In genomic region chr8:92673101-92673500, GRCm38 (mm10) we compare ENCODE assay signal across 9 mouse cellular contexts. TPM values are rescaled to one million over a fixed set of nuclear protein-coding genes. Genes with fewer than 3 reads are reported as not detected.
DNase-seq lines count a peak whose midpoint lies in the region; ATAC-seq lines count a peak whose summit lies in the region.
"Had no signal": no experiment of that assay in that cellular context is flagged by ENCODE, and none has a peak within 500 bp of the region (broad histone marks: within the 10 kb centered on the region; RNA-seq: fewer than 3 reads in every experiment).

No protein-coding gene starts in this region.

- ATAC-seq in heart, embryonic 14.5 days (ENCODE audit: insufficient number of reproducible peaks, insufficient read depth, low FRiP score, low read depth) = no peak
- ATAC-seq in hindbrain, embryonic 11.5 days (ENCODE audit: low FRiP score) = 0 out of 2 replicates have a peak, but pooled peaks have one; percentile 2
- 0 out of 2 replicates have a peak, but pooled peaks have one; percentile 1 for ATAC-seq in midbrain, embryonic 12.5 days (ENCODE audit: low FRiP score, low read depth)

- peak overlapping the region; percentile 71 for H3K4me2 ChIP-seq in heart, embryonic 14.5 days (ENCODE audit: low read length)
- peak overlapping the region; percentile 99 for H3K4me2 ChIP-seq in hindbrain, embryonic 11.5 days (replicated peaks; ENCODE audit: low read depth, low read length)
- H3K4me2 ChIP-seq in midbrain, embryonic 12.5 days (replicated peaks) = peak overlapping the region; percentile 97

- H3K36me3 ChIP-seq in heart, embryonic 14.5 days (ENCODE audit: control insufficient read depth, insufficient read depth, low read length) = no peaks in the 10 kb centered on the region
- H3K36me3 ChIP-seq in hindbrain, embryonic 11.5 days (ENCODE audit: control insufficient read depth, insufficient read depth, low read length) = no peaks in the 10 kb centered on the region
- H3K36me3 ChIP-seq in midbrain, embryonic 12.5 days = no peaks in the 10 kb centered on the region

- H3K27me3 ChIP-seq in heart, embryonic 14.5 days (ENCODE audit: control insufficient read depth, insufficient read depth, low read length) = peaks cover 87% of the 10 kb centered on the region
- peaks cover 41% of the 10 kb centered on the region for H3K27me3 ChIP-seq in hindbrain, embryonic 11.5 days (ENCODE audit: control insufficient read depth, insufficient read depth, low read length)
- H3K27me3 ChIP-seq in midbrain, embryonic 12.5 days = peaks cover 83% of the 10 kb centered on the region

- H3K9ac ChIP-seq in heart, embryonic 14.5 days (ENCODE audit: low read length) = peak overlapping the region; percentile 48; the same call in 1 of the 2 replicates
- H3K9ac ChIP-seq in hindbrain, embryonic 11.5 days (ENCODE audit: low read depth, low read length) = no peak overlapping the region
- no peak overlapping the region for H3K9ac ChIP-seq in midbrain, embryonic 12.5 days (replicated peaks)

- peaks cover 5 to 21% of the 10 kb centered on the region in 2 experiments; a peak in 3 of 4 replicates for H3K4me1 ChIP-seq in heart, embryonic 14.5 days (ENCODE audit: control insufficient read depth in 2 of 2, insufficient read depth in 2 of 2, low read length in 2 of 2)
- no peaks in the 10 kb centered on the region for H3K4me1 ChIP-seq in brown adipose tissue, adult 24 weeks (ENCODE audit: control insufficient read depth, insufficient read depth, insufficient read length, low read length)
- H3K4me1 ChIP-seq in hindbrain, embryonic 11.5 days (replicated peaks; ENCODE audit: control insufficient read depth, insufficient read depth, low read length) = no peaks in the 10 kb centered on the region
- H3K4me1 ChIP-seq in midbrain, embryonic 12.5 days = peaks cover 41% of the 10 kb centered on the region

- H3K4me3 ChIP-seq in heart, embryonic 14.5 days (ENCODE audit: control insufficient read depth in 1 of 2, insufficient read depth in 1 of 2, low read depth in 1 of 2, low read length in 2 of 2) = peak overlapping the region; percentile 41 to 48
- H3K4me3 ChIP-seq in brown adipose tissue, adult 24 weeks (ENCODE audit: insufficient read depth, low read depth, low read length) = peak overlapping the region; percentile 4; the same call in 1 of the 2 replicates
- H3K4me3 ChIP-seq in hindbrain, embryonic 11.5 days (ENCODE audit: low read depth, low read length) = peak overlapping the region; percentile 46
- H3K4me3 ChIP-seq in midbrain, embryonic 12.5 days = peak overlapping the region; percentile 53

- no peaks in the 10 kb centered on the region for H3K9me3 ChIP-seq in heart, embryonic 14.5 days (ENCODE audit: control insufficient read depth, low read length)
- no peaks in the 10 kb centered on the region for H3K9me3 ChIP-seq in hindbrain, embryonic 11.5 days (ENCODE audit: control insufficient read depth, low read length)
- no peaks in the 10 kb centered on the region for H3K9me3 ChIP-seq in midbrain, embryonic 12.5 days

- DNase-seq in heart, adult 18-20 months = no peak
- no peak for DNase-seq in hindbrain, embryonic 11.5 days (ENCODE audit: low spot score)
- DNase-seq in urinary bladder, adult 18-20 months (ENCODE audit: low spot score in 2 of 2) = no peak
- DNase-seq in adrenal gland, postnatal 10 days = no peak
- no peak for DNase-seq in gastrocnemius, postnatal 25 days

- 8% methylated on average over 11 of the region's 11 CpGs for WGBS in heart, embryonic 14.5 days
- 3% methylated on average over 11 of the region's 11 CpGs for WGBS in hindbrain, embryonic 11.5 days
- WGBS in midbrain, embryonic 12.5 days = 2% methylated on average over 11 of the region's 11 CpGs

- H3K27ac ChIP-seq in heart, embryonic 14.5 days (replicated peaks in 1 of 2; ENCODE audit: control insufficient read depth in 1 of 2, insufficient read depth in 1 of 2, low read depth in 2 of 2, low read length in 2 of 2) = no peak overlapping the region
- H3K27ac ChIP-seq in brown adipose tissue, adult 24 weeks (replicated peaks; ENCODE audit: low read depth, low read length) = no peak overlapping the region
- H3K27ac ChIP-seq in hindbrain, embryonic 11.5 days (ENCODE audit: low read depth, low read length) = no peak overlapping the region
- H3K27ac ChIP-seq in midbrain, embryonic 12.5 days (replicated peaks) = no peak overlapping the region

RNA-seq across cellular contexts. Expression of gene Irx6, which starts 1.0 kb away (rescaled TPM):
- 1.9 and 2.4 TPM in 2 replicates for polyA plus RNA-seq in heart, embryonic 14.5 days (2014; fragmentation: Nextera tagmentation; extraction: Ambion mirVana)
- total RNA-seq in heart, adult 18-20 months (2021) = not detected
- polyA plus RNA-seq in brown adipose tissue, adult 24 weeks (2012; ENCODE audit: insufficient read depth, insufficient read length, missing spikeins) = not detected in 2 replicates
- 0.69 and 0.71 TPM in 2 replicates for polyA plus RNA-seq in hindbrain, embryonic 11.5 days (2014; fragmentation: Nextera tagmentation; extraction: Ambion mirVana)
- polyA plus RNA-seq in midbrain, embryonic 12.5 days (2016; fragmentation: Nextera tagmentation; extraction: Ambion mirVana) = 3.0 and 3.1 TPM in 2 replicates
- total RNA-seq in adrenal gland, postnatal 10 days (2021) = not detected
- not detected for total RNA-seq in gastrocnemius, postnatal 25 days (2021)
- total RNA-seq: adrenal gland, adult 2 months had no signal
- polyA plus RNA-seq: adrenal gland, adult 2 months had no signal
